Mouse (Mus musculus) right cerebral cortex, postnatal 14 days (tissue): ENCODE results near the gene Osgep.
"Not testable (repeated sequence)": the region's sequence is repeated elsewhere in the genome, so short reads cannot be mapped to it uniquely, and the experiment has no call there.

ENCODE experiments used
- DNase-seq: peaks from one replicate; pipeline ENCODE4 v3.0.0; 2022

Osgep gene

DNA sequence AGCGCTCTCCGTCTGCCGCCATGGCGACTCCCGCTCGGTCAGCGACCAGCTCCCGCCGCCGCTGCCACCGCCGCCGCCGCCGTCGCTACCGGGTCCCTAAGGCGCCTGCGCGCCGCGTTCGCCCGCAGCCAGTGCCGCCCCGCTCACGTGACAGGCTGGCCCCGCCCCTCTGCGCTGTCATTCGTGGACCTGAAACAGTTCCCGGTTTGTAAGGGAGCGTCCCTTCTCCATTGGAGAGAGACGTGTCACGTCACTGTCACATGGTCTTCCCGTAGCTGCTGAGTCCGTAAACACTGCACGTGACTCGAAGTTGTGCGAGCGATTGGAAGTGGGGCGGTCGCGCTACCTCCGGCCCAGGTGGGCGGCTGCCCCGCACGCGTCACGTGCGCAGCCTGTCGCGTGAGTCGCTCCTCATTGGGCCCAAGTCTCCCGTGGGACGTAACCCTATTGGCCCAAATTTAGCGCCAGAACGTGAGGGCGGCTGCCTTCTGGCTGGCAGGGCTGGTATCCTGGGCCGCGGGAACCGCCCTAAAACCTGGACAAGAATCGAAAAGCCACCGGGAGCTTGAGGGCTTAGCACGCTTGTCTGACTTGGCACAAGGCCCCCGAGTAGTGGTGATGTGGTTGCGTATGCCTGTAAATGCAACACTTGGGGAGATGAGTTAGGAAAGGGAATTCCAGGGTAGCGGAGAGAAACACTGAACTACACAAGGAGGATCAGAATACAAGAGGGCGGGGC, 6.2 kb upstream of the Osgep start, which contains the start of the genes Pip4p1 and Pnp:
Gene Pip4p1, minus strand, starts transcription at position 103 of the 739 bp plus-strand sequence.
Gene Pnp, plus strand, starts transcription at position 329 of the 739 bp plus-strand sequence.
- DNase-seq = peak; percentile 98

DNA sequence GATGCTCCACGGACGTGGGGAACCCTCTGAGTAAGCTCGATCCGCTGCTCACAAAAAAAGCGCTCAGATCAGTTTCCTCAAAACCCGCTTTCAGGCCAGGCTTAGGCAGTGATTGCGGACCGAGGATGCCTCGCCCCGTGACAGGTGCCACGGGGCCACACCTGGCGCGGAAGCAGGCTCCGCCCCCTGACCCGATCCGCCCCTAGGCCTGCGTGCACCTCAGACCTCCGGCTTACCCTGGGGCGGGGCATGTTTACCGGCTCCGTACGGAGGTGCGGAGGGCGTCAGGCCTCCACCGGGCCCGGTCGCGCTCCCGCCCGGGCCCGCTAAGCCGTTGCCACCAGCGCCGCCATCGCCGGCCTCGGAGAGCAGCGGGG, 5.7 kb upstream of the Osgep start:
- DNase-seq = peak; percentile 42

DNA sequence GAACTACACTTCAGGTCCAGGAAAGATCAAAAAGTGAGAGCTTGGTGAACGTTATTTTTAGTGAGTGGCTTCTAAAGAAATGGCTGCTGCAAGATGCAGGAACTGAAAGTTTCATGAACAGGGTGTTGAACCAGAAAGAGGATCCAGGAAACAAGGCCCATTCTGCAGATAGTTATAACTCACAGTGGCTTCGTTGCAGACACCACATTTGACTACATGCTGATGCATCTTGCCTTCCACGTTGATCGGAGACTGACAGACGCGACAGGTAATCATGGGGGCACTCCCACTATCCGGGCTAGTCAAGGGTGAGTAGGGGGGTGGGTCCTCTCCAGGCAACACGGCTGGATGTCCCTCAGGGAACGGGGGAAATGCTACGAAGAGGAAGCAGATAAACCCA, 5.3 kb upstream of the Osgep start:
- DNase-seq = no peak

GRCm38 (mm10) chr14:50927366-50927765, 2.7 kb upstream of the Osgep start:
- no peak for DNase-seq

DNA sequence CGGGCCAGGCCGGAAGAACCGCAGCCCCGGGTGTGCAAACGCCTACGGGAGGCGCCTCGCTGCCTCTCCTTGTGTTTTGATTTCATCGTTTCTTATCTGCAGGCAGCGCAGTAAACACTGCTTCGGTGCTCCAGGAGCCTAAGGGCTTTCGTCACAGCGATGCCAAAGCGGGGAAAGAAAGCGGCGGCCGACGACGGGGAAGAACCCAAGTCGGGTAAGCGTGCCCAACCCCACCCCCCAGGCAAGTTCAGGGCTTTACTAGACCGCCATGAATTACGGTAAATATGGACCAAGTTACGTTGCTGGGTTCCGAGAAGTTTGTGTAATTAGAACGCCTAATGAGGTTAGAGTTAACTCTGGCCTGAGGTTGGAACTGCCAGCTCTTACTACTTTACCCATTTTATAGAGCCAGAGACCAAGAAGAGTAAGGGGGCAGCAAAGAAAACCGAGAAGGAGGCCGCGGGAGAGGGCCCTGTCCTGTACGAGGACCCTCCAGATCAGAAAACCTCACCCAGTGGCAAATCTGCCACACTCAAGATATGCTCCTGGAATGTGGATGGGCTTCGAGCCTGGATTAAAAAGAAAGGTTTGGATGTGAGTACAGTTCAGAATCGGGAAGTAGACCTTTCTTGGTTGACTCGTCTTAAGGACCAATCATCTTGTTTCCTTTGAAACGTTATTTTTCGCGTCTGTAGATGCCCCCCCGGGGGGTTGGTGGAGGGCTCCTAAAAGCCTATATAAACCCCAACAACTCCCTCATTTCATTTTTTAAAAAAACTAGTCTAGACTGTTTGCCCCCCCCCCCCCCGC, 623 bp upstream of the Osgep start:
- no peak for DNase-seq

DNA sequence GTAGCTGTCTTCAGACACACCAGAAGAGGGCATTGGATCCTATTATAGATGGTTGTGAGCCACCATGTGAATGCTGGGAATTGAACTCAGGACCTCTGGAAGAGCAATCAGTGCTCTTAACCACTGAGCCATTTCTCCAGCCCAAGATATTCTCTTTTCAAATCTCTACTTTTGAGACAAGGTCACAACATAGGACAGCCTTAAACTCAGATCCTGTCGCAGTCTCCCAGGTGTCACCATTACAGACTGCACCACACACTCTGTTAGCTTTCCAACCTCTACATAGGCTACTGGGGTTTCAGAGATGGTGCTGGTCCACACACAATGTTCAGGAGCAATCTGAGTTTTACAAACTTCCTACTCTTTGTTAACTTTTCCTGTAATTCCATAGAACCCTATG, 1.3 kb downstream of the Osgep start:
- DNase-seq = not testable (repeated sequence)

- no peak for DNase-seq
Measured at GRCm38 (mm10) chr14:50911356-50911755, 13.3 kb downstream of the Osgep start.

DNA sequence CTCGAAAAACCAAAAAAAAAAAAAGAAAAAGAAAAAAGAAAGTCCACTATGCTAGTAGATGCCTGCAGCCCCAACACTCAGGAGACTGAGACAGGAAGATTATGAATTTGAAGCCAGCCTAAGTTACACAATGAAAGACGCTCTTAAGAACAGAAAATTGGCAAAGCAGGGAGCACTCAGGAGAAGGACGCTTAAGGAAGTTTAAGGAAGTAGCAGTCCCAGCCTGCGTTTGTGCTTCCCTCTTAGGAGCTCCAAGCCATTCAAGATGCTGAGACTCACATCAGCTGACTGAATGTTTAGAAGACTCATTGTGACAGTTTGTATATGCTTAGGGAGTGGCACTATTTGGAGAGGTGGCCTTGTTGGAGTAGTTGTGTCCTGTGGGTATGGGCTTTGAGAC, 16.6 kb downstream of the Osgep start:
- DNase-seq = no peak

DNA sequence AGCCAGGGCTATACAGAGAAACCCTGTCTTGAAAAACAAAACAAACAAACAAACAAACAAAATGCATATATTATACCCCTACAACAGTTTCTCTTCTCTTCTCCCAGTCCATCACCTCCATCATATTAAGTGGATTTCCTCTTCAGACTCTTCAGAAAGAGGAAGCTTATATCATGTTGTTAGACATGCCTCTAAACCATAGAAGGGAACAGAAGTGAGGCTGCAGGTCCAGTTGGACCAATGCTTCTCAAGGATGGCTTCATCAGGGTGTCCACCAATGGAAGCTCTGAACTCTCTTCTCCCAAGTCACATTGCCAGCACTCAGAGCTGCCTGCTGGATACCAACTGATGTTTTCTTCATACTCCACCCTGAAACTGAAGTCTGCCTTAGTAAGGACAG, 19.4 kb downstream of the Osgep start:
- not testable (repeated sequence) for DNase-seq

DNA sequence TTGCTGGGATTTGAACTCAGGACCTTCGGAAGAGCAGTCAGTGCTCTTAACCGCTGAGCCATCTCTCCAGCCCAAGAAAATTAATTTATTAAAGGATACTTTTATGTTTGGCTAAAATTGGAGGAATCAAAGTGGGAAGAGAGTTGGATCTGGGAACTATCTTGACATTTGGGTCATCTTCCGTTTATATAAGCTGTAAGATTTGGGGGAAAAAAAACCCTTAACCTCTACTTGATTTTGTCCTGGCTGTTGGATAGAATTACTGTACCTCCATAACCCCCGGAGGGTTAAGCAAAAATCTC, 19.9 kb downstream of the Osgep start:
- DNase-seq = no peak

GRCm38 (mm10) chr14:50903973-50904827, 20.5 kb downstream of the Osgep start:
- peak; percentile 11 for DNase-seq

DNA sequence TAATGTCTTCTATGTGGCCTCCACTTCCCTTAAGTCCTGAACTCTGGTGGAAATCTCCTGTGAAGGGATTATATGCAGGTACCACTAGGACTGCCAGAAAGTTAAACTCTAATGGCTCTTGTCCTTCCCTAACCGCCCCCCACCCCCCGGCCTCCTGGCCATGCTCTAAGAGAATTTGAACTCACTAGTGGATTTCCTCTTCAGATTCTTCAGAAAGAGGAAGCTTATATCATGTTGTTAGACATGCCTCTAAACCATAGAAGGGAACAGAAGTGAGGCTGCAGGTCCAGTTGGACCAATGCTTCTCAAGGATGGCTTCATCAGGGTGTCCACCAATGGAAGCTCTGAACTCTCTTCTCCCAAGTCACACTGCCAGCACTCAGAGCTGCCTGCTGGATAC, 26.7 kb downstream of the Osgep start:
- not testable (repeated sequence) for DNase-seq

- no peak for DNase-seq
Measured at GRCm38 (mm10) chr14:50897374-50897765, 27.3 kb downstream of the Osgep start, which contains the start of gene Klhl33. TSS of gene Klhl33 (minus strand) at chr14:50897507.

- DNase-seq = peak; percentile 37
Measured at GRCm38 (mm10) chr14:50896747-50897373, 27.8 kb downstream of the Osgep start.

DNA sequence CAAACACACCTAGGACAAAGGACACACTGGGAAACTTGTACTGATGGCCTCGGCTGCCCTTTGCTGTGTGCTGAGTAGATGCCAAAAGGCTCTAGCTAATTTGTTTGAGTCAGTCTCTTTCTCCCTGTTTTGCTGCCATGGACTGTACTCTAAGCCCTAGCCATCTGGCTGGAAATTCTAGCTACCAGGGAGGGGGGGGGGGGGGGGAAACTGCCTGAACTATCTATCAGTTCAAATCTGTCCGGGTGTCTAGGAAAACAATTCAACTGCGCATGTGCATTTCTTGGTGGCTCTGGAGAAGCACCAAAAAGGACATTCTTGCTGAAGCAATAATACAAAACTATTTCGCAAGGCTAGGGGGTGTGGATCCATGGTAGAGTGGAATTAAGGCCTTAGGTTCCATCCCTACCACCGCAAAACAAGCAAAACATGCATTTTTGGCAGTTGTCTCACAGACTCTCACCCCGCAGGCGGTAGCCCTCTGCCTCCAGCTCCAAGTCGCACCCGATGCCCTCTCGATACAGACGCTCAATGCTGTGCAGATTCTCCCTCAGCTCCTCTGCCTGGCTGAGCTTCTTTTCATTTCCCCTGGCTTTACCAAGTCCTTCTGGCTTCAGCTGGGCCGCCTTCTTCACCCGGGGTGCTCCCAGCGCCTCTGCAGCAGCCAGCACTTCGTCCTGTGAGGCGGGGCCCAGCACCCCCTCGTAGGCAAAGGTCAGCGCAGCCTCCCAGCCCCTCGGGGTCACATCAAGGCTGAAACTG, 28.5 kb downstream of the Osgep start:
- DNase-seq = no peak

GRCm38 (mm10) chr14:50895407-50895806, 29.3 kb downstream of the Osgep start:
- no peak for DNase-seq

- no peak for DNase-seq
Measured at GRCm38 (mm10) chr14:50892541-50893459, 31.9 kb downstream of the Osgep start.

- DNase-seq = no peak
Measured at GRCm38 (mm10) chr14:50892091-50892490, 32.6 kb downstream of the Osgep start.

GRCm38 (mm10) chr14:50891621-50892020, 33.1 kb downstream of the Osgep start:
- DNase-seq = no peak

GRCm38 (mm10) chr14:50876236-50876950, 48.3 kb downstream of the Osgep start:
- no peak for DNase-seq
